Mouse (Mus musculus) hindbrain, postnatal 0 days (tissue): ENCODE data around the gene Syt7. TPM values are rescaled to one million over a fixed set of nuclear protein-coding genes. Genes with fewer than 3 reads are reported as not detected.

Experiments
- ATAC-seq: fragments of 200-750 bp; cut with Nextera tagmentation; 2 replicates; pipeline ENCODE4 v1.8.0; 2017; ENCODE audit warnings: mild to moderate bottlenecking, moderate TSS enrichment, moderate library complexity
- DNase-seq: peaks from one replicate; pipeline ENCODE4 v3.0.0-alpha.2; 2015; ENCODE audit warnings: low spot score
- H3K27ac ChIP-seq: fragments of 300-500 bp; sonication (generic); 2 replicates; pipeline ENCODE4 v1.5.1; 2014; ENCODE audit warnings: mild to moderate bottlenecking
- H3K27me3 ChIP-seq: fragments of 300-500 bp; sonication (generic); 2 replicates; pipeline ENCODE4 v1.6.1; 2014; ENCODE audit warnings: low read length, mixed read lengths; ENCODE audit not compliant: insufficient read depth
- H3K36me3 ChIP-seq: fragments of 300-500 bp; sonication (generic); 2 replicates; pipeline ENCODE4 v1.6.1; 2014; ENCODE audit warnings: low read length, mixed read lengths; ENCODE audit not compliant: insufficient read depth
- H3K4me1 ChIP-seq: fragments of 300-500 bp; sonication (generic); 2 replicates; pipeline ENCODE4 v1.6.1; 2014; ENCODE audit warnings: antibody characterized with exemption, low read length, mixed read lengths; ENCODE audit not compliant: insufficient read depth
- H3K4me2 ChIP-seq: fragments of 300-500 bp; sonication (generic); 2 replicates; pipeline ENCODE4 v1.6.1; 2014; ENCODE audit warnings: low read depth, mild to moderate bottlenecking, low read length, moderate library complexity, mixed read lengths
- H3K4me3 ChIP-seq: fragments of 300-500 bp; sonication (generic); 2 replicates; pipeline ENCODE4 v1.5.1; 2014; ENCODE audit warnings: low read length
- H3K9ac ChIP-seq: fragments of 300-500 bp; sonication (generic); replicated peaks from 2 replicates; pipeline ENCODE4 v1.6.1; 2014; ENCODE audit warnings: mild to moderate bottlenecking, low read length, moderate library complexity, mixed read lengths
- H3K9me3 ChIP-seq: fragments of 300-500 bp; sonication (generic); 2 replicates; pipeline ENCODE4 v1.6.1; 2016; ENCODE audit warnings: low read length, mixed read lengths
- CTCF ChIP-seq: IDR thresholded peaks from 2 replicates; pipeline ENCODE4 v1.5.1; 2016; ENCODE audit warnings: antibody characterized with exemption, control low read depth, low read depth
- WGBS: fragments of 180-500 bp; shearing (Covaris S2); extraction: QIAGEN DNeasy Blood & Tissue Kit; methylation state at CpG from one replicate; pipeline ENCODE4 v1.1.7; 2014; 5-methylcytosine and 5-hydroxymethylcytosine counted together
- polyA plus RNA-seq: library from polyadenylated mRNA; unstranded; fragments of >200 nt; fragmentation: Nextera tagmentation; extraction: Ambion mirVana; gene quantifications from 2 replicates; pipeline ENCODE4 v1.2.1, GENCODE M21; 2015
- total RNA-seq: library from RNA; depleted of rRNA; stranded (reverse); fragments of >200 nt; gene quantifications from 2 replicates; pipeline ENCODE4 v1.2.3, GENCODE M21; 2014

Syt7 gene
- total and polyA plus RNA-seq, 2 experiments from 2014 or later, result 17.4 to 93.4 TPM

DNA sequence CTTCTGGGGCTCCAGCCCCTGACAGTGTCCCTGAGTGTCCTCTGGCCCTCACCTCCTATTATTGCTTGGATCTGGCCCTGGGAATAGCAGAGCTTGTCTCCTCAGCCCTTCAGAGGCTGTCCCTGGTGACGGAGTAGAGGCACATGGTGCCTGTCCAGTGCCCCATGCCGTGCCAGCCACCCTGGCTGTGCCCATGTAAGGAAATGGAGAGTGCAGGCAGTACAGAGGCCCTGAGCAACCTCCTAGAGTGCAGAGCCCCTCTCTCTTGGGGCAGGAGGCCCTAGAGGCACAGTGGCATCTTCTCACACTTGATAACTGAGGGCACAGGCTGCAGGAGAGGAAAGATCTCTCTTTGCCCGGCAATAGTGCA, 66.5 kb downstream of the Syt7 start:
- H3K9me3 ChIP-seq, result no peaks in the 10 kb centered on the region
- no peak overlapping the region for H3K27ac ChIP-seq
- H3K27me3 ChIP-seq, result peaks cover 11% of the 10 kb centered on the region; the same call in 1 of the 2 replicates
- no peak overlapping the region for H3K9ac ChIP-seq
- no peak overlapping the region for H3K4me3 ChIP-seq
- no peak for TF ChIP-seq CTCF
- H3K4me2 ChIP-seq, result 0 out of 2 replicates have a peak overlapping the region, but pooled peaks have one; percentile 25
- DNase-seq, result no peak
- WGBS, result 78% methylated on average over 3 of the region's 3 CpGs
- ATAC-seq, result no peak
- H3K36me3 ChIP-seq, result no peaks in the 10 kb centered on the region
- H3K4me1 ChIP-seq, result peaks cover 3% of the 10 kb centered on the region; the same call in 1 of the 2 replicates

DNA sequence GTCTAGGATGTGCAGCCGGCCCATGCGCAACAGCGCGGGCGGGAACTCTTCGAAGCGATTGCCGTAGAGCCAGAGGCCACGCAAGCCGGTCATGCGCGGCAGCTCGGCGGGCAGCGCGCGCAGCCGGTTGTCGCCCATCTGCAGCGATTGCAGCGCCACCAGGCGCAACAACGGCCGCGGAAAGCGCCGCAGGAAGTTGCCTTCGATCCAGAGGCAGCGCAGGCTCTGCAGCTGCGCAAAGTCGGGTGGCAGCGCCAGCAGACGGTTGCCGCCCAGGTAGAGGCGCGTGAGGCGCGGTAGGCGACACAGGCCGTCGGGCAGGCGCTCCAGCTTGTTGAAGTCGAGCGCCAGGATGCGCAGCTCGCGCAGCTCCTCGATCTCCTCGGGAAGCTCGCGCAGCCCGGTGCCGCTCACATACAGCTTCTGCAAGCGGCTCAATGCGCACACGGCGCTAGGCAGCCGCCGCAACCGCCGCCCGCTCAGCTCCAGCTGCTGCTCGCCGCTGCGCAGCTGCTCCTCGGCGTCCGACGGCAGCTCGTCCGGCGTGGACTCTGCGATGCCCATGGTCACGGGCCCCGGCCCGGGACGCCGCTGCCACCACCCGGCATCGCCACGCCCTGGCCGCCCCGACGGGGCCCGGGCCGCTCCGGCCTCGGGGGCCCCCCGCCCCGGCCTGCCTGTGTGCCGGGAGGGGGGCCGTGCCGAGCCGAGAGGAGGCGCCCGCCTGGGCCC, 68.0 kb downstream of the Syt7 start, which contains the start of gene Lrrc10b:
Gene Lrrc10b, minus strand, starts transcription at position 722 of the 732 bp plus-strand sequence.
- Histone ChIP-seq H3K4me3 (peak within 1 kb of the TSS; percentile 40), H3K4me2 (peak within 1 kb of the TSS; percentile 58), H3K36me3 (no peaks in the 10 kb centered on the region), H3K4me1 (peaks cover 3% of the 10 kb centered on the region; the same call in 1 of the 2 replicates), H3K9me3 (no peaks in the 10 kb centered on the region), H3K27me3 (peaks cover 20% of the 10 kb centered on the region), H3K9ac (peak within 1 kb of the TSS; percentile 52), H3K27ac (peak within 1 kb of the TSS; percentile 71)
- under 1% methylated on average over 82 of the region's 96 CpGs for WGBS
- peak; percentile 51 for TF ChIP-seq CTCF
- ATAC-seq (peak; percentile 69), DNase-seq (peak; percentile 92)

DNA sequence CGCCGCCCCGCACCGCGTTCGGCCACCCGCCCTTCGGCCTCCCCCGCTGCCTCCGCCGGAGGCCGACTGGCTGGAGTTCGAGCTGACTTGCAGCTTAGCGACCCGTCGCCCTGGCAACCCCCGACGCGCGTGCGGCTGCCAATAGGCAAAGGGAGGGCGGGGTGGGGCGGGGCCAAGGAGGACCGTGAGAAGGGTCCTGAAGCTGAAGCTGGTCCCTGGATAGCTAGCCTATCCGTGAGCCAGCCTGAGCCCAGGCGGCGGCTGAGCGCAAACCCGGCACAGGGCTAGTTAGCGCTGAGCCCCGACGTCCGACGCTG, 68.6 kb downstream of the Syt7 start:
- Histone ChIP-seq H3K9me3 (no peaks in the 10 kb centered on the region), H3K4me1 (peaks cover 3% of the 10 kb centered on the region; the same call in 1 of the 2 replicates), H3K9ac (peak overlapping the region; percentile 52), H3K4me2 (peak overlapping the region; percentile 58), H3K27ac (peak overlapping the region; percentile 71; the same call in 1 of the 2 replicates), H3K27me3 (peaks cover 21% of the 10 kb centered on the region), H3K36me3 (no peaks in the 10 kb centered on the region), H3K4me3 (peak overlapping the region; percentile 40)
- TF ChIP-seq CTCF, result no peak
- WGBS, result 0% methylated on average over 34 of the region's 34 CpGs
- DNase-seq (peak; percentile 90), ATAC-seq (peak; percentile 86)

DNA sequence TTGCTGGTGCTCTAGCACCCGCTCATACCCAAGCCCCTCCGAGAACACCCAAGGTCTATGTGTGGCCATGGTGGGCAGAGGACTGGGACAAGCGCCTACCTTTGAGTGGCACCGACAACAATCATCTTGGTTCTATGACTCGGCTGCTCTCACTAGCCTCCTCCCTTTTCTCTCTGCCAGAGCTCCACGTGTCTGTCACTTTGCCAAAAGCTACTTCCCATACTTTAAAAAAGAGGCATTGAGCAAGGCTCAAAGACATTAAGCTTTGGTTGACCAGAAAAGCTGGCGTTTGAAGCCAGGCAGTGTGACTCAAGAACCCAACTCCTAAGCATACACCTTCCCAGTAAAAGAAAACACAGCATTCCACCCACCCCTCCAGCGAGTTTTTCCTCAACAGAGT, 69.2 kb downstream of the Syt7 start:
- Histone ChIP-seq H3K27ac (no peak overlapping the region), H3K27me3 (peaks cover 21% of the 10 kb centered on the region), H3K4me2 (peak overlapping the region; percentile 58), H3K4me3 (no peak overlapping the region), H3K9me3 (no peaks in the 10 kb centered on the region), H3K4me1 (peaks cover 3% of the 10 kb centered on the region; the same call in 1 of the 2 replicates), H3K9ac (no peak overlapping the region), H3K36me3 (no peaks in the 10 kb centered on the region)
- WGBS, result 17% methylated on average over 8 of the region's 8 CpGs
- ATAC-seq (no peak), DNase-seq (peak; percentile 54)
- no peak for TF ChIP-seq CTCF

DNA sequence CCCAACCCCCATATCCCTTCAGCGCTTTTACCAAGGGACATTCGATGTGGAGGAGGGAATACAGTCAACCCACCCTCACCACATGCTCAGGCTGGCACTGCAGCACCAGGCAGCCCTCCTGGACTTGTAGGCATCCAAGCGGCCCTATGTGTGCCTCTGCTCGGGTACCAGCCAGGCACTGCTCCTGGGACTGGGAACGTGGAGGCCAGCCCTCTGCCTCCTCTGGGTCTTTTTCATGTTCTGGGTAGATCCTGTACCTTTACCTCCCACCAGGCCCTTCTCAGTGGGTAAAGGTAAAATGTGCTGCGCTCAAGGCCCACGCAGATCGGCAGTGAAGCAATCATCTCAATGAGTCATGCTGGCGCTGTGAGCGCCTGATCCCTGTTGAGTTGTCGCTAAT, 71.0 kb downstream of the Syt7 start:
- WGBS, result 40% methylated on average over 11 of the region's 11 CpGs
- Histone ChIP-seq H3K4me1 (no peaks in the 10 kb centered on the region), H3K36me3 (no peaks in the 10 kb centered on the region), H3K27me3 (peaks cover 21% of the 10 kb centered on the region), H3K4me2 (no peak overlapping the region), H3K27ac (no peak overlapping the region), H3K9me3 (no peaks in the 10 kb centered on the region), H3K9ac (no peak overlapping the region), H3K4me3 (no peak overlapping the region)
- no peak for TF ChIP-seq CTCF
- DNase-seq (no peak), ATAC-seq (no peak)

DNA sequence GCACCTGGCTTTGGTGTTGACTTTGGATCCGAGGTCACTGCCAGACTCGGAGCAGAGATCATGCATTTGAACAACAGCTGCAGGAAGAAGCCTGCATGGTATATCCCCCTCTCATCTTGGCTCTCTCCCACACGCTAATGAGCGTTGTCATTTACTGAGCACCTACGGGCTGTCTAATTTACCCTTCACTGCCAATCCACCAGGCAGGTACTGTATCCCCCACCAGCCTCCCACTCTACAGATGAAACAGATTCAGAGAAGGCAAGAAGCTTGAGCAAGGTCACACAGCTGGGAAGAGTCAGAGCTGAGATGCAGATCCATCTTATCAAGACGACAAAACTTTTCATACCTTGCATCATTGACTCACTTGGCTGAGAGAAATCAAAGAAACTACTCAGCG, 72.7 kb downstream of the Syt7 start:
- Histone ChIP-seq H3K9me3 (no peaks in the 10 kb centered on the region), H3K4me2 (no peak overlapping the region), H3K9ac (no peak overlapping the region), H3K4me1 (no peaks in the 10 kb centered on the region), H3K4me3 (no peak overlapping the region), H3K36me3 (no peaks in the 10 kb centered on the region), H3K27me3 (peaks cover 21% of the 10 kb centered on the region), H3K27ac (no peak overlapping the region)
- DNase-seq (no peak), ATAC-seq (no peak)
- WGBS, result 40% methylated on average over 7 of the region's 7 CpGs
- no peak for TF ChIP-seq CTCF

DNA sequence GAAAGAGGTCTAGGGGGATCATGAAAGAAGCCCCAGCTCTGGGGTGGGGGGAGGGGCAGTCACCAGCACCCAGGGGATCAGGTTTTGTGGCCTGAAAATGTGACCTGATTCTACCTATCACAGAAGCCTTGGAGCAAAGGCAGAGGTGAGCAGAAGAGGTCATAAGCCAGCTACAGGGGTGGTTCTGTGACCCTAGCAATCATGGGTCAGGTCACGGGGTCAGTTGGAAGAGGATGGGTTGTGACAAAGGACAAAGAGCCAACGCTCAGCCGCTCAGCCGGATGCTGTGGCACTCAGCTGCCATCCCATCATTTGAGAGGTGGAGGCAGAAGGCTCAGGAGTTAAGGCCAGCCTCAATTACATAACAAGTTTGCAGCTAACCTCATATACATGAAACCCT, 75.5 kb downstream of the Syt7 start:
- no peaks in the 10 kb centered on the region for H3K4me1 ChIP-seq
- 25% methylated on average over 4 of the region's 4 CpGs for WGBS
- H3K4me3 ChIP-seq, result no peak overlapping the region
- H3K4me2 ChIP-seq, result no peak overlapping the region
- ATAC-seq (no peak), DNase-seq (no peak)
- TF ChIP-seq CTCF, result no peak
- no peak overlapping the region for H3K27ac ChIP-seq
- H3K27me3 ChIP-seq, result peaks cover 14% of the 10 kb centered on the region
- H3K9me3 ChIP-seq, result no peaks in the 10 kb centered on the region
- H3K9ac ChIP-seq, result no peak overlapping the region
- no peaks in the 10 kb centered on the region for H3K36me3 ChIP-seq
